Mouse (Mus musculus): ENCODE results near the gene Hax1. TPM values are rescaled to one million over a fixed set of nuclear protein-coding genes. Genes with fewer than 3 reads are reported as not detected.

Gene Hax1
- 108 and 116 TPM in 2 replicates for polyA plus RNA-seq (2012; rRNA removed)

DNA sequence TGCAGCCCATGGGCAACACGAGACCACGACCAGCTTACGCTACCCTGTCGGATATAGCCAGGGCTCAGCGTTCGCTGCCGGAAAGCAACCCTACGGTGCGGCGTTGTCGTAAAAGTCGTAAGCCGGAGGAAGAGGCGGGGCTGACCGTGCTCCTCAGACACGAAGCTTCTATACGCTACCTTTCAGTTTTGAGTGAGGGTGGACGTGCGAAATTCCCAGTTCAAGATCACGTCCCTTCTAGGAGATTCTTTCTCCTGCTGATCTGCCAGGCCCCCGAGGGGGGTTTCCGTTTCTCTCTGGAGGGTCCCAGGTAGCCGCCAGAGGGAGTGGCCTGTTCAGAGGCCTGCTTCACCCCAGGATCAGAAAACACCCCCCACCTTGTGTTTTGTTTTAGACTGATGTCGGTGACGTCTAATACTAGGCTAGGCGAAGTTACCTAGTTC lies at the start of gene Hax1:
Hax1 (minus strand) TSS at position 169 of the 443 bp plus-strand sequence.
- Histone ChIP-seq H3K27me3 (ENCODE audit: control insufficient read depth, insufficient read depth, low read length) (no peaks in the 10 kb centered on the region), H3K4me3 (ENCODE audit: control insufficient read depth, low read depth, low read length) (peak within 1 kb of the TSS; percentile 87), H3K4me1 (ENCODE audit: control insufficient read depth, insufficient read depth, low read length) (no peaks in the 10 kb centered on the region; the same call in 1 of the 2 replicates), H3K27ac (ENCODE audit: control insufficient read depth, insufficient read depth, low read depth, low read length) (peak within 1 kb of the TSS; percentile 79), H3K36me3 (ENCODE audit: control insufficient read depth, insufficient read depth, low read length) (peaks cover 4% of the 10 kb centered on the region)
- peak; percentile 87 for TF ChIP-seq POLR2A (IDR thresholded peaks at IDR 0.05; ENCODE audit: control insufficient read depth, low read depth, low read length)
- no peak for TF ChIP-seq CTCF (IDR thresholded peaks at IDR 0.05; ENCODE audit: control insufficient read depth, insufficient read depth, insufficient replicate concordance, low read depth, low read length)

DNA sequence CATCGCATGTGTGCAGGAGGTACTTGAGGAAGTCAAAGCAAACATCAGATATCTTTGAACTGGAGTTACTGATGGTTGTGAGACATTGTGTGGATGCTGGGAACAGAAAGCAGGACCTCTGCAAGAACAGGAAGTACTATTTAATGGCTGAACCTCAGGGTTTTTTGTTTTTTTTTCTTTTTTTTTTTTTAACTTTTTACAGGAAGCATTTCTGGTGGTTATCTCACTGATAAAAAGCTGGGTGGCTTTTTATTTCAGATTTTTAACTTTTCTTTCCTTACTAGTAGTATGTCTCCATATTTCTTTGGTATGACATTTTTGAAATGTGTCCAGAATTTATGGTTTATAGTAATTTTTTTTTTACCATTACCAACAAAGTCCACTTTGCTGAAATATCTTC lies 37.7 kb upstream of the Hax1 start:
- H3K4me1 ChIP-seq (ENCODE audit: control insufficient read depth, insufficient read depth, low read length): no peaks in the 10 kb centered on the region
- no peak overlapping the region for H3K4me3 ChIP-seq (ENCODE audit: control insufficient read depth, low read depth, low read length)
- TF ChIP-seq CTCF (IDR thresholded peaks at IDR 0.05; ENCODE audit: control insufficient read depth, insufficient read depth, insufficient replicate concordance, low read depth, low read length) (no peak), POLR2A (IDR thresholded peaks at IDR 0.05; ENCODE audit: control insufficient read depth, low read depth, low read length) (no peak)
- no peaks in the 10 kb centered on the region for H3K27me3 ChIP-seq (ENCODE audit: control insufficient read depth, insufficient read depth, low read length)
- no peak overlapping the region for H3K27ac ChIP-seq (ENCODE audit: control insufficient read depth, insufficient read depth, low read depth, low read length)
- H3K36me3 ChIP-seq (ENCODE audit: control insufficient read depth, insufficient read depth, low read length): no peaks in the 10 kb centered on the region

GRCm38 (mm10) chr3:90034653-90035052 lies 36.1 kb upstream of the Hax1 start:
- TF ChIP-seq CTCF (IDR thresholded peaks at IDR 0.05; ENCODE audit: control insufficient read depth, insufficient read depth, insufficient replicate concordance, low read depth, low read length) (no peak), POLR2A (IDR thresholded peaks at IDR 0.05; ENCODE audit: control insufficient read depth, low read depth, low read length) (no peak)
- no peaks in the 10 kb centered on the region for H3K4me1 ChIP-seq (ENCODE audit: control insufficient read depth, insufficient read depth, low read length)

GRCm38 (mm10) chr3:90016626-90017025 lies 18.0 kb upstream of the Hax1 start:
- no peaks in the 10 kb centered on the region; the same call in 1 of the 2 replicates for H3K36me3 ChIP-seq (ENCODE audit: control insufficient read depth, insufficient read depth, low read length)
- no peak overlapping the region for H3K27ac ChIP-seq (ENCODE audit: control insufficient read depth, insufficient read depth, low read depth, low read length)
- H3K4me1 ChIP-seq (ENCODE audit: control insufficient read depth, insufficient read depth, low read length): no peaks in the 10 kb centered on the region
- no peak overlapping the region for H3K4me3 ChIP-seq (ENCODE audit: control insufficient read depth, low read depth, low read length)
- TF ChIP-seq POLR2A (IDR thresholded peaks at IDR 0.05; ENCODE audit: control insufficient read depth, low read depth, low read length) (no peak), CTCF (IDR thresholded peaks at IDR 0.05; ENCODE audit: control insufficient read depth, insufficient read depth, insufficient replicate concordance, low read depth, low read length) (no peak)
- H3K27me3 ChIP-seq (ENCODE audit: control insufficient read depth, insufficient read depth, low read length): no peaks in the 10 kb centered on the region

More at GRCm38 (mm10) chr3:90034653-90035052, 36.1 kb upstream of the Hax1 start:
- H3K4me3 ChIP-seq (ENCODE audit: control insufficient read depth, low read depth, low read length): no peak overlapping the region
- H3K27ac ChIP-seq (ENCODE audit: control insufficient read depth, insufficient read depth, low read depth, low read length): no peak overlapping the region
- H3K27me3 ChIP-seq (ENCODE audit: control insufficient read depth, insufficient read depth, low read length): no peaks in the 10 kb centered on the region
- no peaks in the 10 kb centered on the region for H3K36me3 ChIP-seq (ENCODE audit: control insufficient read depth, insufficient read depth, low read length)

GRCm38 (mm10) chr3:90010291-90010690 lies 11.7 kb upstream of the Hax1 start:
- Histone ChIP-seq H3K4me3 (ENCODE audit: control insufficient read depth, low read depth, low read length) (no peak overlapping the region), H3K27ac (ENCODE audit: control insufficient read depth, insufficient read depth, low read depth, low read length) (no peak overlapping the region), H3K4me1 (ENCODE audit: control insufficient read depth, insufficient read depth, low read length) (no peaks in the 10 kb centered on the region), H3K36me3 (ENCODE audit: control insufficient read depth, insufficient read depth, low read length) (peaks cover 4% of the 10 kb centered on the region; the same call in 1 of the 2 replicates), H3K27me3 (ENCODE audit: control insufficient read depth, insufficient read depth, low read length) (no peaks in the 10 kb centered on the region)
- TF ChIP-seq CTCF (IDR thresholded peaks at IDR 0.05; ENCODE audit: control insufficient read depth, insufficient read depth, insufficient replicate concordance, low read depth, low read length): no peak
- TF ChIP-seq POLR2A (IDR thresholded peaks at IDR 0.05; ENCODE audit: control insufficient read depth, low read depth, low read length): no peak

DNA sequence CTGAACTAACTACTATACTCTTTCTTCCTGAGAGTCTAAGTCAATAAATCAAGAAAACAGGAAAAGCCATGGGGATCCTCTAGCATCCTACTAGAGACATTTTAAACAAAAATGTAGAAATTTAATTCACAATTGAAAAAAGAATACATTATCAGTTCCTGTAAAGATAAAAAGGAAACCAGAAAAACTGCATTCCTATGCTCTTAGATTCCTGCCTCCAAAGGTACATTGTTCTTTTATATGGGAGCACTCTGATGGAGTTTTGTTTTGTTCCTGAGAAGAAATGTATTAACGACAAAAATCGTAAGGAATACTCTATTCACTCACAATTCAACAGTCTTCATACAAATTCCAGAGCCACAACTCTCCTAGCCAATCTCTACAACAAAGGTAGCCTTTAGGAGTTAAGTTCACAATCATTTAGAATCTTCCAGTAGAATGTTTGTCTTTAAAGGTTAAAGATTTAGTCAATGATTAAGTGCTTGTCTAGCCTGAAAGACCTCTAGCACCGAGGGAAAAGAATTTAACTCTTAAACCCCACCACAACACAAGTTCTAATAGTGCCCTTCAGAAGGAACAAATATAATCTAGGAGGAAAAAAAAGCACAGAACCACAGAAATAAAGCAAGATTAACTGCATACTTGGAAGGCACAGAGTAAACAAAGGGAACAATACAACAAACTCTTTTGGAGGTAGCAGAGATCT lies 5.7 kb upstream of the Hax1 start:
- Histone ChIP-seq H3K36me3 (ENCODE audit: control insufficient read depth, insufficient read depth, low read length) (peaks cover 8% of the 10 kb centered on the region), H3K4me3 (ENCODE audit: control insufficient read depth, low read depth, low read length) (no peak overlapping the region), H3K4me1 (ENCODE audit: control insufficient read depth, insufficient read depth, low read length) (no peaks in the 10 kb centered on the region; the same call in 1 of the 2 replicates), H3K27me3 (ENCODE audit: control insufficient read depth, insufficient read depth, low read length) (no peaks in the 10 kb centered on the region), H3K27ac (ENCODE audit: control insufficient read depth, insufficient read depth, low read depth, low read length) (no peak overlapping the region)
- TF ChIP-seq POLR2A (IDR thresholded peaks at IDR 0.05; ENCODE audit: control insufficient read depth, low read depth, low read length) (no peak), CTCF (IDR thresholded peaks at IDR 0.05; ENCODE audit: control insufficient read depth, insufficient read depth, insufficient replicate concordance, low read depth, low read length) (no peak)

DNA sequence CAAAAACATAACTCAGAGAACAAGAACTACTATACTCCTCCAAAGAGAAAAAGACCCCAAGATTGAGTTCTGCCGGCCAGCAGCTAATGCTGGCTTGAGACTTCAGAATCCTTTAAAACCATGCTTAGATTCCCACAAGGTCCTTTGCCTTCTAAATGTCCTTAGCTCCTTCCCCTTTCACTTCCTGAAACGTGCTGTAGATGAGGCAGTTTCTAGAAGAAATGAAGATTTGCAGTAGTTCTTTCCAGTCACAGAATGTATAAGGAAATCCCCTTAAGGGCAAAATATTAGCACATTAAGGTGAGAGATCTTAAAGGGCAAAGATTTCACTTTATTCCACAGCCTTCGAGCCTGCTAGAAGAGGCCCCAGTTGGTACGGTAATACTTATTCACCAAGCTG lies 1.2 kb upstream of the Hax1 start:
- H3K4me1 ChIP-seq (ENCODE audit: control insufficient read depth, insufficient read depth, low read length): no peaks in the 10 kb centered on the region; the same call in 1 of the 2 replicates
- peaks cover 4% of the 10 kb centered on the region for H3K36me3 ChIP-seq (ENCODE audit: control insufficient read depth, insufficient read depth, low read length)
- peak overlapping the region; percentile 87; the same call in 1 of the 2 replicates for H3K4me3 ChIP-seq (ENCODE audit: control insufficient read depth, low read depth, low read length)
- TF ChIP-seq POLR2A (IDR thresholded peaks at IDR 0.05; ENCODE audit: control insufficient read depth, low read depth, low read length) (no peak), CTCF (IDR thresholded peaks at IDR 0.05; ENCODE audit: control insufficient read depth, insufficient read depth, insufficient replicate concordance, low read depth, low read length) (no peak)
- H3K27ac ChIP-seq (ENCODE audit: control insufficient read depth, insufficient read depth, low read depth, low read length): peak overlapping the region; percentile 79; the same call in 1 of the 2 replicates
- H3K27me3 ChIP-seq (ENCODE audit: control insufficient read depth, insufficient read depth, low read length): no peaks in the 10 kb centered on the region
